Mouse (Mus musculus): ENCODE data around the gene Cmtm4.

GRCm38 (mm10) chr8:104390245-104390644 lies 5.4 kb downstream of the Cmtm4 start:
- no peak for TF ChIP-seq CTCF (IDR thresholded peaks at IDR 0.05; ENCODE audit: low read depth)
- no peak for TF ChIP-seq EP300 (optimal IDR thresholded peaks at IDR 0.05)

Measured in stomach, postnatal 0 days (tissue).